Mouse (Mus musculus): ENCODE results near the gene Thoc7.

The Thoc7 gene

GRCm38 (mm10) chr14:13933290-13934051, 28.2 kb downstream of the Thoc7 start:
- DNase-seq (ENCODE audit: low read depth, low spot score): no peak

- peak; percentile 81 for DNase-seq (ENCODE audit: low read depth, low spot score)
Observed at GRCm38 (mm10) chr14:13917630-13918029, 44.0 kb downstream of the Thoc7 start.

- DNase-seq (ENCODE audit: low read depth, low spot score): no peak
Observed at GRCm38 (mm10) chr14:13917208-13917607, 44.4 kb downstream of the Thoc7 start.

GRCm38 (mm10) chr14:13915207-13915606, 46.4 kb downstream of the Thoc7 start:
- DNase-seq (ENCODE audit: low read depth, low spot score): no peak

- DNase-seq (ENCODE audit: low read depth, low spot score): no peak
Observed at GRCm38 (mm10) chr14:13914387-13915082, 47.1 kb downstream of the Thoc7 start, which contains the start of gene Gm281. Gene Gm281, minus strand, starts transcription at chr14:13914478.

- no peak for DNase-seq (ENCODE audit: low read depth, low spot score)
Observed at GRCm38 (mm10) chr14:13910148-13910547, 51.5 kb downstream of the Thoc7 start.

- no peak for DNase-seq (ENCODE audit: low read depth, low spot score)
Observed at GRCm38 (mm10) chr14:13907145-13907544, 54.5 kb downstream of the Thoc7 start.

GRCm38 (mm10) chr14:13906461-13906860, 55.2 kb downstream of the Thoc7 start:
- no peak for DNase-seq (ENCODE audit: low read depth, low spot score)

- DNase-seq (ENCODE audit: low read depth, low spot score): peak; percentile 84
Observed at GRCm38 (mm10) chr14:13901611-13902067, 60.0 kb downstream of the Thoc7 start.

Data from mesoderm, embryonic 11.5 days (tissue).